Mouse (Mus musculus) kidney, postnatal 4 days (tissue): ENCODE measurements at regions not wholly inside any gene's neighbourhood (a gene's known extent, or its start where the extent isn't known, plus 50 kb on each side); places are given as distances from the start of the nearest gene placed in this dataset.

Experiments used
- DNase-seq, 2 experiments: peaks; one replicate each; pipeline ENCODE4 v3.0.0; 2021; ENCODE audit warnings: mixed read lengths in 2 of 2

DNA sequence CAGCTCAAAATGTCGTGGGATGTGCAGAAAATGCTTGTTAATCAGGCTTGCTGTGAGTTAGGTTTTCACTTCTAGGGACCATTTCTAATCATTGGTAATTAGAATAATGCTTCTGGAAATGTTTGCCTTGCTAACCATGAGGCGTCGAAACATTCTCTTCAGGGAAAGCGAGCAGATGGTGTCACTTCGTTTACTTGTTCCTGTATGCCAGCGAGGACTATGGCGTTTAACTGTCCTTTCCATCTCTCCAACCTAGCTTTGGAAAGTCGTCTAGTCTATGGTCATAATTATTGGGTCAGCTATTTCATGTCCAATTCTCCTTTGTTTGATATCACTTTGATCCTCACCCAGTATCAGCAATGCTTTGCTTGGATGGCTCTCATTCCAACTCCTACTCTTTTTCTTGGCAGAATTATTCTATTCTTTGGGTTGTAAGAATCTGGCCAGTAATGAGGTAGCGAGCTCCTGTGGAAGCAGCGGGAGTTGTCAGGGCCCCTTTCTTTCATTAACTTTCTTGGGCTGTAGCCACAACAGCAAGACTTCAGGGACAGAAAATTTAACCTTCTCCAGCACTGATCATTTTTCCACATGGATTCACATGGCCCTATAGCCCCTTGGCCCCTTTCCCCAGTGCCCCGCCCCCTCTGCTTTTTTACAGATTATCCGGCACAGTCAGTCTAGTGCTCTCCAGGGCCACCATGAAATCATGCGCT, 374.0 kb upstream of the Plscr5 start:
- DNase-seq: peak; percentile 1 to 2

DNA sequence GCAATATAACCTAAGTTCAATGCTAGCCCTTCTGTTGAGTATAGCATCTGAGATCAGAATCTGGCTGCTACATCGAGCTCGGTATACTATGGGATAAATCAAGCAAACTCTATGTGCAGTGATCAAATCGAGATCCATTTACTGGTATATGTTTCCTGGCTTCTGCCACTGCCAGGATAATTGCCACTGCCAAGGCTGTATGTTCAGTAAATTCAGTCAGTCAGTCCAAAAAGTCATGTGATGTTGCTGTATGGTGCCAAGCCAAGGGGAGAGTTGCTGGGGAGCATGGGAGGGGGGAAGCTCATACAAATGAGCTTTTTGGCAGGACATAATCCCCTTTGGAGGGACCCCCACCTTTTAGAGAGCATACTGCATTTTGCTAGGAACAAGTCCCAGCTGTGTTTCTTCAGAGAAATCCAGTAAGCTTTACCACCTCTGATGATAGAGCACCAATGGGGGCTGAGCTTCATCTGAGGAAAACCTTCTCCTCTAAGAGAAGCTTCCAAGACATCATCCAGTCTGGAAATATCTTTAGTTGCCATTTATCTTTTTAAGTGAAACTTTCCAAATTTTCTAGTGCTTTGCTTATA, 389.3 kb upstream of the Plscr5 start:
- no peak for DNase-seq

DNA sequence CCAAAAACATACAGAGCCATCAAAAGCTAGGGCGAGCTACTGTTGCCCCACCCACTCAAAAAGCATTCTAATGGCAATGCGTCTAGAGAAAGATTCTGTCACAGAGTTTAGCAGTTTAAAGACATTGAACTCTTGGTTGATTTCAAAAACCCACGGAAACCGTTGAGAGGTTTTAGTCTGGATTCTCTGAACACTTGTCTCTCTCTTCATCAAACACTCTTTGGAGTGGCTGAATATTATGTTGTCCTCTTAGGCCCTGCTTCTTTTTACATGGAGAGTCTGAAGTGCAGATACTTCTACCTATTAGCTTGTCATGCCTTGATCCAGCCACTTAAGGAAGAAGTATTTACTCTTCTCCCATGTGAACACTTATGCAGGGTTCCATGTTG, 393.9 kb upstream of the Plscr5 start:
- DNase-seq: no peak

DNA sequence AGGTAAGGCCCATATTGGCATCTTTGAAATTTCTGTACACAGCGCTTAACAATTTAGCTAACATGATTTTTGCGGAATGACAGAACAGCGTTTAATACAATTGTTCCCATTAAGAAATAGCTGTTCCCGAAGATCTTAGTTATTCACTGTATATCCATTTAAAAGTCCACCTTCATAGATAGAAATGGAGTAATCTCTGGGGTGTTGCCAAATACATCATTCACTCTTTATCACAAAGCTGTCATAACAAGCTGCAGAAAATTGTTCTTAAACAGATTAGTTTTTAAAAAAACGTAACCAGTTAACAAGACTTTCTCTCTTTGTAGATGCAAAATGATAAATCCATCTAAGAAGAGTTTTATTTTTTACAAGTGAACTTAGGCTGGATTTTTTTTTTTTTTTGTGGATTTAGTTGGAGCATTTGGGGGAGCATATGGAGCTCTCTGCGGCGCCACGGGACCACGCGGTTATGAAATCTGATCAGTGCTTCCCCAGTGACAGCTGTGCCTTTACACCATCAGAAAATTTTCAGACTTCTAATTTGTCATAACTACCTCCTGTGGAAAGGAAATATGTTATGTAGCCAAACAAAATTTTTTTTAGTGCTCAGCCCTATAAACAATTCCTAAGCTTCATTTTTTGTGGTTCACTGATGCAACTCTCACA, 394.4 kb upstream of the Plscr5 start:
- DNase-seq: no peak

DNA sequence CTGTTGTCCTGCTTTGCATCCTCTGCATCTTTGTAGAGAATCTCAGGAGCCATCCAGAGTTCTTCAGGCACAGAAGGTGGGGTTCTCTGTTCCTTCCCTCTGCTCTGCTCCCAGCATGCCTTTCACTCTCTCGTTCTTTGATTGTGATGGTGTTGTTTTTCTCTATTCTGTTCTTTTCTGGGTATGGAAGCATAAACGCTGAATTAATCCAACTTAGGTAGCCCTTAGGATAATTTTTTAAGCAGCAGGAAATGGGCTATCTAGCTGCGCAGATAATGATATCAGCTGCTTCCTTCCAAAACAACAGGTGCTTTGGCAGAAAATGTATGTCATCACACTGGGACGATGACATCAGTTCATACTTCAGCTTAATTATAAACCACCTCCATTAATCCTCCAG, 395.8 kb upstream of the Plscr5 start:
- DNase-seq: no peak

DNA sequence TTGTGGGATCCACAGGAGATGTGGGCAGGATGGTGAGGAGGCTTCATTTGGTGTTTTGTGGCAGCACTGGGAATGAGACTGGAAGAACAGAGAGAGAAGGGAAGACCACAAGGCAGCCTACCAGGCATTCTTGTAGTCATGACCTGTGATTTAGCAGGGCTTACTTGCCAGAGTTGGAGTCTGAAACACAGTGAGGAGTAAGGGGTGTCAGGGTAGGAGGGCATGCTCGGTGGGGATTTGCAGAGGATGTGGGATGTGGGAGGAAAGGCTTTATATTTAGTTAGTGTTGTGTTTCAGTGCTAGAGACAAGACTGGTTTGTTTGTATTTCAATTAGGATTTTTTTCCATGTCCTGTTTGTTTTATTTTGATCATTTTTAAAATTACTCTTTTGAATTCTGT, 387.3 kb upstream of the Zic1 start:
- no peak for DNase-seq

DNA sequence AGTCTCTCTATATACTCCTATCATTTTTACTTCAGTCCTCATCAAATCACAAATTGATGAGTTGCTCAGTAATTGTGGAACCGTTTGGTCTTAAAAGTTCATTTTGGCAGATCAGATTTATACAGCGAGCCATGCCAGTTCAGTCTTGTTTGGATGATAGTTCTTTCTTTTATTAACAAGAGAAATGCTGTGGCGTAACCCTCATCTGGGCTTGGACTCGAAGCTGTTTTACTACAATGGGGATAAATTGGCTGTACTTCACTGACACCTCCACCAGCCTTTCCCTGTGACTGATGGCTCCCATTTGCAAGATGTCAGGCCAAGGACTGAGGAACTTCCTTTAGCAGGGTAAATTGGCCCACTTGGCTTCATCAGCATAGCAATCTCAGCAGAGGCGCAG, 345.5 kb upstream of the Zic1 start:
- DNase-seq: no peak

DNA sequence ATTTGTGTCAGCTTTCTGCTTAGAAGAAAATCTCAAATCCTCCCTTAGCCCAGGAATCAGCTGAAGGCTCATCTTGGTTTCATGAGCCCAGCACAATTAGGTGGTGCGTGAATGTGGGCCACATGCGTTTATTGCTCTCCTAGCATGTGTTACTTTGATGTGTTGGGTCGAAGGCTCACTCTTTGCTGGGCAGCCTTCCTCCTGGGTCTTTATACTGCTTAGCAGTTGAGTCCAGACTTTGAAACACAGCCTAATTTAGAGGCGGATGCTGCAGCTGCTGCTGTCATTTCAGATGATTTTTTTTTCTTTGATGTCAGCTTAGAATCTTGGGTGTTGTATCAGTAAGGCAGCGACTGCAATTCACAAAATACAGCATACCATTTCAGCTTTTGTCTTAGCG, 315.2 kb upstream of the Zic1 start:
- DNase-seq: no peak

DNA sequence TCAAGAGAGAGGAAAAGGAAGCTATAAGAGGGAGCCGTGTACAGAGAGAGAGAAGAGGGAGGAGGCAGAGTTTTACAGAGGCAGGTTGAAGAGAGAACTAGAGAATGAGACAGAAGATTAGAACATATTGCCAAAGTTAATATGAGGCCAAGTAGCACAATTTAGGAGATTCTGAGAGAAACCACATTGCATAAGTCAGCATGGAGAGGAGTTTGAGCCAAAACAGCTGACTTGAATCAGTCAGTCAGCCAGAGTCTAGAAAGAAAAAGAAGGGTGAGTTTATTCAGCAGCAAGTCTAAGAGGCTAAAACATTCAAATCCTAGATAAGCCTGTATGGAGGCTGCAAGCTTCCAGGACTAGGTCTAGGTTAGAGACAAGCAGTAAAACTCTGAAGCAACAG, 301.1 kb upstream of the Zic1 start:
- DNase-seq: no peak

DNA sequence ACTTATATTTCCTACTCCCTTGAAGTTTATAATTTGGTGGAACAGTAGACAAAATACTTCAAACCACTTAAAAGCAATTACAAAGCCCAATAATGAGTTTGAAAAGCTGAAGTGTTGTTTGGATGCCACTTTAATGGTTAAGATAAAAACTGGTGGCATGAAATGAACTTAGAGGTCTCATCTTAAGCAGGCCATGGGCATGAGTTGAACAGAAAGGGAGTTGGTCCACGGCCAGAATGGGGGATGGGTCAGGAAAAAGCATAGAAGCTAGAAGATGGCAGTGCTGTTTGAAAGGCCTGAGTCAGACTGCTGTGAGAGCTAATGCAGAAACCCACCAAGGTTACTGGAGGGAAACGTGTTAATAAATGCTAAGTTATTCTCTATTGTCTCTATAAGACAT, 294.5 kb upstream of the Zic1 start:
- peak in 1 of 2 experiments; percentile 1 for DNase-seq

DNA sequence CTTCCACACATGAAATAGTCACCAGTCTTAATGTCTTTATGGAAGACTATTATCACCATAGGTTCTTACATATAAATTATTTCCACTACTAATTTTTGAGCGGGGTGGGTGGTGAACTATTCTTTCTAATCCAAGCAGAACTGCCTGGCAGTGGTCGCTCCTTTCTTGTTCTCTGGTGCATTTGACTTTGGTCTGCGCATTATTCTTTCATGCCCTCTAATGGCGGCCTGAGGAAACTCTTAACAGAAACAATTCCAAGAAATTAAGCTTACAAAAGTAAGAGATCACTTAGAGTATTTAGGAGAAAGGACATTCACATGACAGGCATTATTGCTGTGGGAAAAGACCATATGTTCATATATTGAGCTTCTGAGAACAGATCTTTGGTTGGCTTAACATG, 288.5 kb upstream of the Zic1 start:
- no peak for DNase-seq

DNA sequence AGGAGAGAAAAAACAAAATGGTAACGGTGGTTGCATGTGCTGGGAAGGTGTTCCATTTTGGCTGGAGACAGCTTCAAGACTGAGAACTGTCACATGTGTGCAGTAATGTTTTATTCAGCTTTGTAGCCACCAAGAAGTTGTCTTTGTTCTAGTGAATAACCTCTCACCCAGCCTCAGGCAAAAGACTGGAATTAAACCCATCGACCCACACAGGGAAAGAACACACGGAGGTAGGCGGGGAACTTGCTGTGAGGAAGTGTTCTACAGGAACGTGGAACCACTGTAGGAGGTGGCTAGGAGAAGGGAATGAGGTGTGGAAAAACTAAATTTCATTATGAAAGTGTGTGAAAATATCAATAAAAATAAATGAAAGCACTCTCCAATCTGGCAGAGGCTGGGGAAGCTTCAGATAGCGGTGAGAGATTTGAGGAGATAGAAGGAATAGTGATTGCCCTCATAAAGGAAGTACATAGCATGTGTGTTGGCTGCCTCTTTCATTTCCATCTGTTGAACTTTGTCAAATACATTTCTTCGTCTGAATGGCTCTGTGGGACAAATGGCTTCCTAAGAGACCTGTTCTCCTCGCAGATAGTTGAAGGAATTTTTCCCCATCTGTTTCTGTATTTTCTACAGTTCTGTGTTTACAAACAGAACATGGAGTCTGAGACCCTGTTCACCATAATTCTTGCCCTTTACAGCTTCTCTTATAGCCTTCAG, 286.9 kb upstream of the Zic1 start:
- no peak for DNase-seq

DNA sequence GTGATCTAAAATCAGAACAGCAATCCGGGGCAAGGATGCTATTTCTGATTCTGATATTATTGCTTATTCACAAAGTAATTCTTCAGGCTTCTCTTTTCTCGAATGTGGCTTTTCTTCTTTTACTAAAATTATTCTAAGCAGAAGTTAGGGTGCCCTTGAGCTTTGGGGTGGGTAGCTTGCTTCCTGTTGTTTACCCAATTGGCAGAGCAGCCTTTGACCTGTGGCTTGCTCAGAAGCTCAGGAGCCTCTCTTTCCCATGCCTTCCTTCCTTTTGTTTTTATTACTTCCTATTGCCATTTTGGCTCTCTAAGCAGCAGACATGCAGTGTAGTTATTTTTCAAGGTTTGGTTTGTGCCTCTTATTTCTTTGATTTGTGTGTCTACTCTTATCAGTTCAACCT, 244.8 kb upstream of the Zic1 start:
- no peak for DNase-seq

DNA sequence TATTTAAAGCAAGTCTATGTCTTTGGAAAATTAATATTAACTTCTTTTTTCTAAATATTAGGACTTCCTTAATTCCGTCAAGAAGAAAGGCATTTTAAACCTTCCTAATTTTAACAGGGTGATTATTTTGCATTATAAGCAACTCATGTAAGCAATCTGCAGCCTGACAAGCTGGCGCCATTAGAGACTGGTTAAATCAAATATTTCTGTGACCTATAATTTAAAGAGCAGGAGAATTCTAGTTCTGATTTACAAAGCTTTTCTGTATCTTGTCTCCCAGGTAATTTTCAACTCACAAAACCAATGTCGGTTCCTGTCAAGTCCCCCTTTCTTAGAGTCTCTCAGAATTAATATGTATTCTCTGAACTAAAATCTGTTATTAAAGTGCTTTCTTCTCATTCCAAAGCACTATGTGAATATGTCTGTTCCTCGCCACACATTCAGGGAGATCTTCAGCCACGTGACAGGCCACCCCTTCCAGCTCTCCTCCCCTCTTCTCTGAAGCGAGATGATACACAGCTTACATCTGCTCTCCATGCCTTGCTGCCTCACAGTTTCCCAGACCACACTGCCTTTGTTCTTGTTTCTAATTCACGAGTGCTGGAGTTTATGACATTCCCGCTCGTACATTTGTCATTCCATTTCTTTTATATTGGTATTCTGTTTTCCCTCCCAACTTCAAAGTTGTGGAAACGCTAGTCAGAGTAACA, 244.0 kb upstream of the Zic1 start:
- no peak for DNase-seq

DNA sequence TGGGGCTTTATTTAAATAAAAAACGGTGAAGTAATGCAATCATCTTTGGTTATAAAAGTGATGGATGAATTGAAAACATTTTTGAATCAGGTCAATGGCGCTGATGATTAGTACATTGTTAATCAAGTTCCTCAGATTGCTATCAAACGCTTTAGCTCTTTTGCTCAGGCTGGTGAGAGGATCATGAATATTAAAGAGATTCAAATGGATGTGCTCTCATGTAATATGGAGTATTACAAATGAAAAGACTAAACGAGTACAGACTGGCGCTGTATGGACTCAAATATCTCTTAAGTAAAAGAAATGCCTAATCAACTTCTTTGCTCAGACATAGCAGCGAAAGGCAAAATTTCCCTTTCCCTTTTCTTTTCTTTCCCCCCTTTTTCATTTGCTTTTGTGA, 236.1 kb upstream of the Zic1 start:
- no peak for DNase-seq

DNA sequence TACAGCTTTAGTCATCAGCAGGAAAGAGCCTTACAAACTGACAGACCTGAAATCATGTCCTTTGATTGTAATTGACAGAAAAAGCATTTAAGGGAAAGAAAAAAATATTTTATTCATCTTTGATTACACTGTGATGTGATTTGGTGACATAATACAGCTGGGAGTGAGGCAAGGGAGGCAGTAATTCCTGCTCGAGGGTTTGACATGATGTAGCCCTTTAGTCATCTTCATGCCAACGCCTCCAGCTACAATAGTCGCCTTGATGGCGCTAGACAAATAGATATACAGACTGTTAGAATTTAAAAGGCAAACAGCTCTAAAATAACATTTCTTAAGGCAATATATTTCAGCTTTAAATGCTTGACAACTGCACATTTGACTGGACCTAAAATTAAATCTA, 226.3 kb upstream of the Zic1 start:
- DNase-seq: no peak

DNA sequence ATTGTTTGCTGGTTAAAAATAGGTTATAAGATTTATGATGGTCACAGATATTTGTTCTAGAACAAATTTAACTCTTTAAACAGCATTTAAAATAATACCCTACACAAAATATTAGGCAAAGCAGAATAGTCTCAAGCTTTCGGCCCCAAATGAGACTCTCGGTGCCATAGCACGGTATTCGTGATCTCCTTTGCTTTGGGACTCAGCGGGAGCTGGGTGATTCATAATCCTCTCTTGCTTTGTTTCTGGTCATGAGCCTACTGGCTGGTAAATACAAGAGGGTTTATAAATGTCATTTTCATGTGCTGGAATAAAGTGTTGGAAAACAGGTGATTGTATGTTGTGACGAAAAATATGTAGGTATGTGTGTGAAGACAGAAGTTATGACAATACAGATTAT, 223.1 kb upstream of the Zic1 start:
- DNase-seq: no peak

DNA sequence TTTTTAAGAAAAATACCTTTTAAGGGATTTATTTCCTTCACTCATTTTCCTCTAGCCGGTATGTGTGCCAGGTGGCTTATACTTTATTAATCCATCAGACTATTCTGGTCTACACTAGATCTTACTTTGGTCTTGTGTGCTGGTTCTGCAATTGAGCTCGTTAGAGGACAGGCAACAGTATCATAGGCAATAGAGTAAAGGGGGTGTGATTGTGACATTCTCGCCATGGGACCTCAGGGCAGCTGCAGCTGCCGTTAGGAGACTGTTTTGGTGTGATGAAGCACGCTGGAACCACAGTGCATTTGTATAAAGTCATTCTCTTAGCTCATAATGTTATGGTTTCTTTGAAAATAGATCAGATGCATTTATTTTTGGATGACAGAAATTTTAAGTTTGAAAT, 222.3 kb upstream of the Zic1 start:
- DNase-seq: no peak

DNA sequence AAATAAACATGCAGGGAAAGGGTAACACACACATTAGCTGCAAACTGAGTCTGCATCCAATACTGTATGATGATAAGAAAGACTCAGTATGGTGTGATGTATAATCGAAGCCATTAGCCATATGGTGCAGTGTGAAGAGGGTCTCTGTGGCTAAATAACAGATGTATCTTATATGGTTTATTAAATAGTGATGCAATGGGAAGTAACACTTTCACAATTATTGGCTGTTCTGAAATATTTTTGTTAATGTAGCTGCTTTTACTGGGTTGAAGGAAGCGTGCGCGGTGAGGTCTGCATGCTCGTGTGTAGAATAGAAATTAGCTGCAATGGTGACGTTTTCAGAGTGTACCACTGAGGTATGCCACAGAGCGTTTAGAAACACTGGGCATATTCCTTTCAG, 221.7 kb upstream of the Zic1 start:
- no peak for DNase-seq

DNA sequence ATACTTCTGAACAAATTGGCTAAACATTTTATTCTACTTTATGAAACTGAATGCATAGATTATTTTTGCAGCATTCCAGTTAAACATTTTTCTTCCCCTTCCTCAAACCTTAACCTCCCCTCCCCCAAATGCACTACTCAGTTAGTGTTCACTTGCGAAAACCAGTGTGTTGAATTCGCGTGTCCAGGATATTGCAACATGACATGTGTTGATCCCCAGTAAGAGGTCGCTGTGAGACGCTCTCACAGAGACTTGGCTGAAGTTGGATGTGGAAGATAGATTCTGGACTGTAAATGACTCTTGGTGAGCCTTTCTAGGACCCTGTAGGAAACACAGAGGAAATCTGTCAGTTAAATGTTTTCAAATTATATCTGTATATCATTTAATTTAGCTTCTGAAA, 221.0 kb upstream of the Zic1 start:
- DNase-seq: no peak

DNA sequence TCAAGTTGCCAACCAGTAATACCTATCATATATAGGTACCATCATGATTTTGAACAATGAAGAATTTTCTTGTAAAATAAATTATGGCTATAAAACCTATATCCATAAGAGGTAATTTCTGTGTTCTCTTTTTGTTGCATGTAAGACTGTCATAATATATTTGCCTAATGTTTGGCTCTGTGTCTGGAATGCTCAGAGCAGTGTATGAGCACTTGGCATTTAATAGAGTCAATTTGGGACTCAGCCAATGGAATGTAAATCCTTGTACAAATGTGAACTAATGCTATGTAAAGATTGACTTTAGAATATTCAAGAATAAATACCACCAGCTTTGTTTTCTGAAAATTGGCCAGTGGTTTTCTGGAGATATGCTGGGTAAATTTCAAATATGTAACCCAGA, 208.5 kb upstream of the Zic1 start:
- no peak for DNase-seq

DNA sequence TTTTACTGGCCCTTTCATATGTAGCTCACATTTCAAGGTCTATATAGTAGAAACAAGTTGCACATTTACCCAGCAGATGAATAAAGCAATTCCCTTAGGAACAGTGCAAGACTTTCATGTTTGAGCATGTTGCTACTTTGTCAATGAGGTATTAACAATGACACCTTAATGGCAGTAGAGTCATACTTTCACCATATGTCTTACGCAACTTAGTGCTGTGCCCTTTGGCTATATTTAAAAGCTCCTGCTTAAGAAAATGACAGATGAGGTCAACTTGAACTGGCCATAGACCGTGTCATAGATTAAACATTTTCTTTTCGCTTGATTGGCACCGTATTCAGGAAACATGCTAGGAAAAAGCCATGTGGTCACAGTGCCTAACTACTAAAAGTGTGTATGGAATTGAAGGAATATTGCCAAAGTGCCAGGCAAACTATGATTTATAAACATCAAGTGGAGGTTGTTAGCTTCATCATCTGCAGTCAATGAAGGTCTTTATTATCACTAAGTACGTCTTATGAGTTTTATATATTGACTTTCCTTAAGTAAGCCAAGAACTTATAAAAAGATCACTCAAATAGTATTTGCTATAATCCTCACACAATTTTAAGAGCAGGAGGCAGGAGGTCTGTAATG, 200.5 kb upstream of the Zic1 start:
- no peak for DNase-seq

DNA sequence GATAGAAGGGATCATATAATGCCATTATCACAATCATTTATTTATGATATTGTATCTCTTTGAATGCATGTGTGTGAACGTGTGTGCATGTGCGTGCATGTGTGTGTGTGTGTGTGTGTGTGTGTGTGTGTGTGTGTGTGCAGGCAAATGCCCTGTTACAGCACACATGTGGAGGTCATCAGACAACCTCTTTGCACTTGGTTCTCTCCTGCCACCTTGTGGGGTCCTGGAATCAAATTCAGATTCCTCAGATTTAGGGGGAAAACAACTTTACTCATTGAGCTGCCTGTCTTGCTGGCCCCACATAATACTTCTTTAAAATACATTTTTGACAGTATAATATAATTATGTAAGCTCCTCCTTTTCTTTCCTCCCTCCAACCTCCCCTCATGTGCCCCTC, 195.7 kb upstream of the Zic1 start:
- no peak for DNase-seq
